Mouse (Mus musculus) hindlimb bud, embryonic 11.5 days (tissue): Measurements from ENCODE around the gene Minos1.

Source experiments
- DNase-seq: peaks from one replicate; pipeline ENCODE4 v3.0.0-alpha.2; 2012; ENCODE audit warnings: low read depth, low spot score; ENCODE audit errors: extremely low spot score

Minos1 gene

GRCm38 (mm10) chr4:139145156-139145555 is 14.2 kb upstream of the Minos1 start:
- DNase-seq, result no peak

DNA sequence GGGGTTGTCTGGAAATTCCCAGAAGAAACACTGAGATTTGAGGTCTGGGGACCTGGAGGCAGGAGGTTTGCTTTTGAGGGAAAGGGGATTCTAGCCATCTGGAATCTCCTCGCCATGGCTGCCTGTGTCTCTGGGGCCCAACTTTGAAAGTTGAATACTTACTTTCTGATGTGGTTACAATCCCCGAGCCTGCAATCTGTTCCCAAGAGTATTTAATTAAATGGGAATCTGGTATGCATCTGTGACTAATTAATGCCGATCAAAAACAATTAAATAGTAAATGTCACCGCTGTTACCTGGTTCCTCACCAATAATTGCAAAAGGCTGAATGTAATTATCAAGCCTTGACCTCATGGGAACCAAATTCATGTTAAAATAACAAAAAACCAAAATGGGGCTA is 13.7 kb upstream of the Minos1 start:
- no peak for DNase-seq

GRCm38 (mm10) chr4:139142985-139143384 is 12.1 kb upstream of the Minos1 start:
- DNase-seq, result no peak

DNA sequence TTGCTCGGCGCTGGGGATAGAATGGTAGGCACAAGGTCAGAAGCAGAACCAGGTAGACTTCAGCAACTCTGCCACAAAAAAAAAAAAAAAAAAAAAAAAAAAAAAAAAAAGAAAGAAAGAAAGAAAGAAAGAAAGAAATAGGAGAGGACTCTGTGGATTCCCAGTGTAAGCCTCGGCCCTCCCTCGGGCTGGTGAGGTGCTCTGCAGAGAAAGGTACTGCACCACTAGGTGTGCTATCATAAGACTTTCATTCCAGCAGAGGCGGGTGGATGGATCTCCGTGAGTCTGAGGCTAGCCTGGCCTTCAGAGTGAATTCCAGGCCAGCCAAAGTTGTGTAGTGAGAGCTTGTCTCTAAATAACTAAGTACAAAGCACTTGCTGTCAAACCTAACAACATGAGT is 10.9 kb upstream of the Minos1 start:
- no peak for DNase-seq

- DNase-seq, result no peak
Measured at GRCm38 (mm10) chr4:139140267-139140666, 9.4 kb upstream of the Minos1 start.

- no peak for DNase-seq
Measured at GRCm38 (mm10) chr4:139136011-139136410, 5.1 kb upstream of the Minos1 start.

DNA sequence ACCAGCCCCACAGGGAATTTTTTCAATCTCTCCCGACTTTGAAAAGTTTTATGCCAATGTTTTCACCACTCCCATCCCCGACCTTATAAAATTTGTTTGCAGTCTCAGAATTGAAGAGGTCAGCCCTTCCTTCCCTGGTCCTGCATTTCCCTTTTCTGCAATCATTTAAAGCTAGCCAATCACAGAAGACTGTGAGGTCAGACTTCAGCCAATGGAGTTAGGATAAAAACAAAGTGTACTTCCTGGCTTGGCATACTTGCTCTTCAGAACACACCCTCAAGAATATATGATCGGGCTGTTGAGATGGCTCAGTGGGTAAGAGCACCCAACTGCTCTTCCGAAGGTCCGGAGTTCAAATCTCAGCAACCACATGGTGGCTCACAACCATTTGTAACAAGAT is 2.2 kb upstream of the Minos1 start:
- no peak for DNase-seq

DNA sequence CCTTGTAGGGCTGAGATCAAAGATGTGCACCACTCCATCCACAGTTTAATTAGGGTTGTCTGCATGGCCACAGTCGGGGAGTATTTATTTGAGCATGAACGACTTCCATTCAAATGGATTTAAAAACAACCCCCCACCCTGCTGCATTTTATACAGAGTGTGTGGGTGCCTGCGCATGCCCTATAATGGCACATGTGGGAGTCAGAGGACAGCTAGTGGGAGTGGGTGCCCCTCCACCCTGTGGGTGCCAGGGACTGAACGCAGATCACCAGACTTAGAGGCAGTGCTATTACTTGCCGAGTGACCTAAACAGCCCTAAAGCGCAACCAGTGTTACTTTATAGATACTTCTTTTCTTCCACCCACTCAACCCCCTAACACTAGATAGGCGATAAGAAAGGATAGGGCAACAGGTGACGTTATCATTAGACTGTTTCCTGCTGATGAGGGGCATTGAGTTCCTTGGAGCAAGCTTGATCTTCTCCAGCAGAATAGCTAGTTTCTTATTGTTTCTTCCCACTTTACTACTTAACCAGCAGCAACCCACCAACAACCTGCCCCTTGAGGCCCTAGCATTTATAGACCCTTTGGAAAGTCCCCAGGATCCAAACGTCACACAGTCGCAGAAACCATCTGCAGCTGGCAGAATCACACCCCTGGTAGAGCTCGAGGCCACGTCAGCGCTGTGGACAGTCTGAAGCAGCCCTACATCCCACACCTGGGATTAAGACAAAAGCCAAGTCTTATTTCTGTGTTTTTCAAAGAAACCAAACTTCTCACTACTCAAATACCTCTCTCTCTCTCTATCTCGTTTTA is 1.2 kb upstream of the Minos1 start:
- no peak for DNase-seq

DNA sequence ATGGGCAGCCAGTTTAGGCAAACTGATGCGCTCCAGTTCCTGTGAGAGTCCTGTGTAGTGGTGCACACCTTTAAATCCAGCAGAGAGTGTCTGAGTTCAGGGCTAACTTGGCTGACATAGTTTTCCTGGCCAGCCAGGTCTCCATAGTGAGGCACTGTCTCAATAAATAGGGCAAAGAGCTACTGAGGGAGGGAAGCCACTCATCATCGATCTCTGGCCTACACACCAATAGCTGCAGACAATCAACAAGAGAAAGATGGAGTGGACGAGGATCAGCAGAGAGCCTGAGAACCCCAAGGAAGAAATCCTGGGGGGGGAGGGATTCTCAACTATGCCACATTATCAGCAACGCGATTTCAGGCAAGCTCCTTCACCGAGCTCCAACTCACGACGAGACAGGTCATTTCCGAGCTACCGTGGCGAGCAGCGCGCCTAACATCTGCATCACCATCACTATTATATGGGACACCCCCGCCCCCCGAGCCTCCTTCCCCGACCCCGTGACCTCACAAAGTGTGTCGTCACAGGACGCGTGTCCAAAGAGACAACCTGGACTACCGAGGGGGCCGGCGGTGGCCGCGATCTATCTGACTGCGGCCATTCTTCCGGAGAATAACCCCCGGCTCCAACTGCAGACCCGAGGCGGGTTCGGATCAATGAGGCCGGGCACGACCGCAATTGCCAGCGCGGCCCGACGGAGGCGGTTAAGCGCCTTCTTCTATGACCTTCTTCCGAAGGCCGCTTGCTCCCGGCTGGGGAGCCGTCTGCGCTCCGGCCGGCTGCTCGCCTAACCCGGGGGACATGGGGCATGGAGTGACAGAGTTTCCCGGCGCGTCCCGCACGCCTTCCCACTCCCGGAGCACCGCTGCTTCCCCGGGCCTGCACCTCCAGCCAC is 860 bp downstream of the Minos1 start:
- DNase-seq, result no peak

GRCm38 (mm10) chr4:139126475-139126874 is 4.4 kb downstream of the Minos1 start:
- DNase-seq, result no peak

DNA sequence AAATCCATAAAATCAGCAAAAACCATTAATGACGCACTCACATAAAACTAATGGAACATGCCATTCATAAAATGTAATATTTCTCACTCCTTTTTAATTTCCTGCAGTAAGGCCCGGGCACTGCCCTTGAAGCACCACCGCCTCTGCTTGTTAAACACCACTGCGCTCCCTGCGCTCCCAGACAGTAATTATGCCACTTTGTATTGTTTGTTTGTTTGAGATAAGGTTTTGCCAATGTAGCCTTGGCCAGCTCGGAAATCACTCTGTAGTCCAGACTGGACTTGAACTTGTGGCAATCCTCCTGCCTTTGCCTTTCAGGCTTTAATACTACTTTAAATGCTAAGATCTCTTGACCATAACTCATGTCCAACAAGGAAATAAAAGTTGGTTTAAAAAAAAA is 6.0 kb downstream of the Minos1 start:
- DNase-seq, result no peak

GRCm38 (mm10) chr4:139122557-139122956 is 8.4 kb downstream of the Minos1 start:
- no peak for DNase-seq

- DNase-seq, result no peak
Measured at GRCm38 (mm10) chr4:139120998-139121397, 9.9 kb downstream of the Minos1 start.

GRCm38 (mm10) chr4:139120281-139120814 is 10.6 kb downstream of the Minos1 start:
- DNase-seq, result no peak

- no peak for DNase-seq
Measured at GRCm38 (mm10) chr4:139116356-139117063, 14.4 kb downstream of the Minos1 start.

DNA sequence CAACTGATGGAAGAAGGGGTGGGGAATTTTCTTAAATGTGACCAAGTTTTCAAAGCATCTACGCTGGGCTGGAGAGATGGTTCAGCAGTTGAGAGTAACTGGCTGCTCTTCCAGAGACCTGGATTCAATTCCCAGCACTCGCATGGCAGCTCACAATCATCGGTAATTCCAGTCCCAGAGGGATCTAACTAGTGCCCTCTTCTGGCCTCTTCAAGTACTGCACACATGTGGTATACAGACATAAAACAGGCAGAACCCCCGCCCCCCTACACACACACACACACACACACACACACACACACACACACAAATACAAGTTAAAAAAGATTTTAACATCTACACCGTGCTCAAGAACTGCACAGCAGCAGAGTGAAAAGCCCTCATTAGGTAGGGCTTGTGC is 15.2 kb downstream of the Minos1 start:
- no peak for DNase-seq

- no peak for DNase-seq
Measured at GRCm38 (mm10) chr4:139112482-139112881, 18.4 kb downstream of the Minos1 start.

DNA sequence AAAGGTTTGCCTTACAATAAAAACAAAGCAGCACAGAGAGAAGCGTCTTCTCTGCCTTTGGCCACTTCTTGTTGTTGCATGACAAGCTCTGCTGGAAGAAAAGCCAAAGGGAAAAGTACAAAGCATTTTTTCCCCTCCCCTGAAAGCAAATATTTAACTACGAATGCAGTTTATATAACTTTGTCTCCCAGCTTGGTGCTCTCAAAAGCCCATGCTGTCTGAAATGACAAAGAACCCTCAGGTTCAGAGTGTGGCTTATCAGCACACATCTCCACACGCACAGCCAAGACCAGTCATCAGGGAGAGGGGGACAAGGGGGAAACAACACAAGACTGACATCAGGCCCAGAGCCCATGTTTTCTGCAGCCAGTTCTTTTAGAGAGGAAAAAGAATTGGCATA is 19.5 kb downstream of the Minos1 start:
- DNase-seq, result no peak

GRCm38 (mm10) chr4:139110858-139111257 is 20.1 kb downstream of the Minos1 start:
- DNase-seq, result no peak

- DNase-seq, result no peak
Measured at GRCm38 (mm10) chr4:139105453-139105852, 25.5 kb downstream of the Minos1 start.

GRCm38 (mm10) chr4:139101546-139101945 is 29.4 kb downstream of the Minos1 start:
- DNase-seq, result no peak
